Mouse (Mus musculus) lung, postnatal 10 days (tissue): ENCODE measurements around the gene Insl5.
A peak's percentile ranks its signal among the peaks of the same experiment; 100 is the strongest.

Experiments
- DNase-seq: peaks from one replicate; pipeline ENCODE4 v3.0.0; 2021

Insl5 gene

GRCm38 (mm10) chr4:102989391-102989790, 37.3 kb downstream of the Insl5 start:
- no peak for DNase-seq

GRCm38 (mm10) chr4:102988526-102988925, 38.1 kb downstream of the Insl5 start:
- DNase-seq, result no peak

GRCm38 (mm10) chr4:102987756-102988155, 38.9 kb downstream of the Insl5 start:
- DNase-seq, result no peak

GRCm38 (mm10) chr4:102987325-102987724, 39.3 kb downstream of the Insl5 start:
- DNase-seq, result no peak

- DNase-seq, result peak; percentile 75
These were observed 39.7 kb downstream of the Insl5 start for GRCm38 (mm10) chr4:102986917-102987316.

- peak; percentile 14 for DNase-seq
These were observed 40.5 kb downstream of the Insl5 start for GRCm38 (mm10) chr4:102986173-102986572.

- DNase-seq, result no peak
These were observed 44.9 kb downstream of the Insl5 start for GRCm38 (mm10) chr4:102981709-102982108.

- DNase-seq, result no peak
These were observed 47.3 kb downstream of the Insl5 start for GRCm38 (mm10) chr4:102979385-102979784.

- peak; percentile 33 for DNase-seq
These were observed 48.2 kb downstream of the Insl5 start, which contains the start of gene Tctex1d1 for GRCm38 (mm10) chr4:102978440-102978839. Gene Tctex1d1, plus strand, starts transcription at chr4:102978606.

GRCm38 (mm10) chr4:102977778-102978321, 48.8 kb downstream of the Insl5 start:
- no peak for DNase-seq

GRCm38 (mm10) chr4:102976290-102977275, 50.1 kb downstream of the Insl5 start:
- DNase-seq, result no peak

- DNase-seq, result no peak
These were observed 52.5 kb downstream of the Insl5 start for GRCm38 (mm10) chr4:102974172-102974571.

GRCm38 (mm10) chr4:102972071-102972470, 54.6 kb downstream of the Insl5 start:
- no peak for DNase-seq

GRCm38 (mm10) chr4:102971159-102971558, 55.5 kb downstream of the Insl5 start:
- no peak for DNase-seq

GRCm38 (mm10) chr4:102969599-102969998, 57.0 kb downstream of the Insl5 start:
- no peak for DNase-seq
